Comparison of ENCODE assay signal across 1 mouse cellular context in the genomic region with DNA sequence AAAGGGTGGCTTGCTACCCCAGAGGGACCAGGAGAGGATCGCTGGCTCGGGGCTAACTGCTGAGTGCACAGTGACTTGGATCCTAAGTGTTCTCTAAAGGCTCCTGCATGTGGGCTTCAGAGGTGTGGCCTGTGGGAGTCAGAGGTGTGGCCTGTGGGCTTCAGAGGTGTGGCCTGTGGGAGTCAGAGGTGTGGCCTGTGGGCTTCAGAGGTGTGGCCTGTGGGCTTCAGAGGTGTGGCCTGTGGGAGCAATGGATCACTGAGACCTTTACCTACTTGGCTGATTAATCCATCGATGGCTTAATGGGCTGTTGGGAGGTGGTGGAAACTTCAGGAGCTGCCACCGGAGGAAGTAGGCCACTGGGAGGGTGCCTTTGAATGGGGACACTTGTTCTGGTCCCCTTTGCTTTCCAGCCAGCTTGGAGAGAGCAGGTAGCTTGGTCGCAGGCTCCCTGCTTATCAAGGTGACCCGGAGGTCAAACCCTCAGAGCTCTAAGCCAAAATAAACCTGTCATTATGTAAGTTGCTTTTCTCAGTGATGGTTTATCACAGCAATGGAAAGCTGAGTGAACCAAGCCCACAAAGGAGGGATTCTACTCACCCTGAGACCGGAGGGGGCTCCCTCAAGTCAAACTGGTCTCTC.
A peak's percentile ranks its signal among the peaks of the same experiment; 100 is the strongest.
TF ChIP-seq lines count a peak whose summit lies in the region.

No protein-coding gene starts in this region.

TF ChIP-seq in MEL, 35 proteins besides CTCF, POLR2A, EP300 and RAD21 (continued from another document):
- 0 out of 2 replicates have a peak, but pooled peaks have one; percentile 2 for TF ChIP-seq TCF12 (IDR thresholded peaks at IDR 0.05; ENCODE audit: low read depth, low read length)
